Mouse (Mus musculus): ENCODE data around the gene Antxrl.
A peak's percentile ranks its signal among the peaks of the same experiment; 100 is the strongest.

Antxrl gene

DNA sequence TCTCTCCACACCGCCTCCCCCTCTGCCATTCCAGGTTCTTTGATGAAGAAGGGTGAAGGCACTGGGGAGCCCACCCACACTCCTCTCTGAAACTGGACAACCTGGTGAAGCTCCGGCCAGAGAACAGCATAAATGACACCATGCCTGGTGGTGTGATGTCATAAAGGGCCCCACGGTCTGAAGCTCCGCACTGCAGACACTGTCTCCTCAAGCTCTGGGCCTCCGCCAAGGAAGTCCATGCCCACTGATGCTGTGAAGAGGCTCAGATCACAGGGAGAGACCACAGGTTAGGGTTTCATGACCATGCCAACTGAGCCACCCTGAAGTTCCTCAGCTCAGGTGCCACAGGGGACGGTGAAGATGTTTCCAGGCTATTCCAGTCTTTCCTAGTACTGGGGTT lies at the start of gene Antxrl:
Gene Antxrl, plus strand, starts transcription at position 192 of the 400 bp plus-strand sequence.
- no peak for DNase-seq (ENCODE audit: low spot score)

DNA sequence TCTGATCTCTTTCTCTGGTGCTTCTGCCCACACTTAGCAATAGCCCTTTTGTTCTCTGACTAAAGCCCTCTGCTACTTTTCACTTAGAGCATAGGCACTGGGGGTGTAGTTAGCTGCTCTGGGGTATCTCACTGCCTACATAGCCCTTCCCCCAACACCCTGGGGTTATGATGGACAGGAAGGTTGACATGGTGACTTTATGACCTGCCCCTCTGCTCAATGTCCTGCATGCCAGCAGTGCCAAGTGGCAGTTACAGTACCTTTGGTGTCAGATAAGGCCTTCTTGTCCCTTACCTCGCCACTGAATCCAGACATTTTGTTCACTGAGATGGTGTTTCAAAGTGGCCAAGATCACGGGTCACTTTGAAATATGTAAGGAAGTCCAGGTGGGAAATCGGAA lies 37.4 kb upstream of the Antxrl start, which contains the start of gene Gm30083:
Gene Gm30083, minus strand, starts transcription at position 120 of the 400 bp plus-strand sequence.
- DNase-seq (ENCODE audit: low spot score) = no peak

DNA sequence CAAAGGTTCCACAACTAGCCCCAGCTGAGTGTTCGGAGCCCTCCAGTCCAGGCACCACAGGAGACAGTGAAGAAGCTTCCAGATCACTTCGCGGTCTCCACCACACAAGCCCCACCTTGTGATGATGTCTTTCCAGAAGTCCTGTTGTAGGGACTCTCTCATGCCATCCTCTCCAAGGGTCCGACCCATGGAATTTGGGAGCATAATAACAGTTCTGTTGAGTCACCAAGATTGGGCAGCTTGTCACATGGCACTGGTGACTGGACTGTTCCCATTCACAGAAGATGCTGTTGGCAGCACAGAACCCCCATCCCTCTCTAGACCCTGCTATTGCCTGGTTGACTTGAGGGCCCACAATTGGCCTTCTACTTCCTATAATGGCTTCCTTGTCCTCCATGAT lies 36.1 kb upstream of the Antxrl start, which contains the start of gene Gm5460:
Gene Gm5460, plus strand, starts transcription at position 378 of the 400 bp plus-strand sequence.
- DNase-seq (ENCODE audit: low spot score) = no peak

DNA sequence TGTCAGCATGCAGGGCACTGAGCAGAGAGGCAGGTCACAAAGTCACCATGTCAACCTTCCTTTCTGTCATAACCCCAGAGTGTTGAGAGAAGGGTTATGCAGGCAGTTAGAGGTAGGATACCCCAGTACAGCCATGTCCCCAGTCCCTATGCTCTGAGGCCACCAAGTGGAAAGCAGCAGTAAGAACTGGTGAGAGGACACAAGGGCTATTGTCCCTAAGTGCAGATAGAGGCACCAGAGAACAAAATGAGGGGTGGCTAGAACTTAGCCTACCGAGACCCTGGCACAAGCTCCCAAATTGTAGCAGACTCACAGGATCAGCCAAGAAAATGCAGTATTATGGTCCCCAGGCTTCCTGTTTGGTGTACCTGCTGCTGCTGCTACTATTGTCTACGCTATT lies 35.6 kb upstream of the Antxrl start:
- DNase-seq (ENCODE audit: low spot score) = no peak

DNA sequence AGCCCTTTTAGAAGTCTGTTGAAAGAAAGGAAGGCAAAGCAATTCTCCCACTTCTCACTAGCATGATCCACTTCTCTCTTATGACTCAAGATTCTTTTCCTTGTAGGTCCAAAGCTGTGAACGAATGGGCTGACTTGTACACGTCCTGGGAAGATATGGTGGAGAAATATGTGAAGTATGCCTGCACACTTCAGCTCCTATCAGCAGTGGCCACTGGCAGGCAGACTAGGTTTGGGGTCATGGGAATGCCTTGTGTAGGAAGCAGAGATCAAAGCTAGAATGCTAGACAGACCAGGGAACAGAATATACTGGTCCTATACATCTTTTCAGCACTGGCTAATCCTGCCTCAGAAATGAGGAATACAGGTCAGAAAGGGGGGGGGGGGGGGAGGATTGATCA lies 25.8 kb upstream of the Antxrl start:
- DNase-seq (ENCODE audit: low spot score) = no peak

DNA sequence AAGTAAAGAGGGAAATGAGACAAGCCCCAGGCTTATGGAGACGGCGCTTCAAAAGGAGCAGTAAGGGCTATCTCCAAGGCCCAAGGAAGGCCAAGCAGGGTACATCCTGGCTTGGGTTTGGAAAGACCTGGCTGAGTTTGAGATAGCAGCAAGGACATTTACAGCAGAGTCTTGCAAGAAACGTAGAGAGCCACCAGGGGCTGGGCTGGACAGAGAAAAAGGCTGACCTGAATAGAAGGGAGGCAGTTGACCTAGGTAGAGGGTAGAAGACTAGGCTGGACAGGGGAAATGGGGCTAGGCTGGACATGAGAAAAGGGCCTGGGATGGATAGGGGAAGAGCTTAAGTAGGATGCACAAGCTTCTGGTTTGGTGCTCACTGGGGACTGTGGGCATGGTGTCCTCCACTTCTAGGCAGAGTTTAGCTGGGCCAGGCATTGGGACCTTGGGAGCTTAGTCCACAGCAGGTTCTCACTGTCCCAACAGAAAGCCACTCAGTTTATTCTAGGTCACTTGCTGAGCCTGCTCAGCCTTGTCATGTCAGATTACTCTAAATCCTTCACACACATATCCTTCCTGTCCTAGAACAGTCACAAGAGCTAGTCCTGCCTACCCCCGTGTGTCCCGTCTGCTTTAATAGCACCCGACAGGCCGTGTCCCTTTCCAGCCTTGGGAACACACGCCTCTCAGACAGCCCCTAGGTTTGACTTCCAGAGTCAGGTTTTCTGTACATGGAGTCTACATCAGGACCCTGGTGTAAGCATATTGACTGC lies 18.5 kb upstream of the Antxrl start:
- no peak for DNase-seq (ENCODE audit: low spot score)

DNA sequence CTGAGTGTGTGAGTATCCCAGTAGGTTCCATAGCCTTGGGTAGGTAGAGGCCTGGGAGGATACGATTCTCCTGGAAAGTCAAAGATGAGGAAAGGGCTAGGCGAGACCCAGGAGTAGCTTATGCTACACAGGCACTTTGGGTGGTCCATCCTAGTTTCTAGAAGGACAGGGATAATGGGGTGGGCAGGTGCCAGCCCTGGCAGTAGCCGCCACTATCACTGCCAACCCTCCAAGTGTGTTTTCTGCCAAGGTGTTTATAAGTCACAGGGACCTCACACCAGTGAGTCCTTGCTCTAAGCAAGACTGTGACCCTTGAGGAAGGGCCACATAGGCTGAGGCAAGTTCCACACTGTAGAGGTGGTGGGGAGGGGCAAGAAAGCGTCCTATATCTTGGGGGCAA lies 11.3 kb upstream of the Antxrl start:
- no peak for DNase-seq (ENCODE audit: low spot score)

DNA sequence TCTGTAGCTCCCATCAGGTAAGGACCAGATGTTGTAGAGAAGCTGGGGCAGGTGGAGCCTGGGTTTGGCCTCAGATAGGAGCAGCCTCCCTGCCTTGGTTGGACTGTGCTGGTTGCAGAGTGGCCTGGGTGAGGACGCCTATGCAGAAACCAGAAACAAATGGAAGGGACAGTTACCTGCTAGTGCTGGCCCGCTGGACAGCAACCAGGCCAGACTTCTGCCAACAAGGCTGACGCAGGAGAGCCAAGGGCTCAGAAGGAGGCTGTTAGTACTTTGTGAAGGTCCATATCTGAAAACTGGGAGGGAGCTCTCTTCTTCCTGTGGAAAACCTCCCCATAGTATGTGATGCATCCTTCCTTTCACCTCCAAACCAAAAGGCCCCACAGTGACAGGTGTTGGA lies 9.2 kb upstream of the Antxrl start:
- no peak for DNase-seq (ENCODE audit: low spot score)

DNA sequence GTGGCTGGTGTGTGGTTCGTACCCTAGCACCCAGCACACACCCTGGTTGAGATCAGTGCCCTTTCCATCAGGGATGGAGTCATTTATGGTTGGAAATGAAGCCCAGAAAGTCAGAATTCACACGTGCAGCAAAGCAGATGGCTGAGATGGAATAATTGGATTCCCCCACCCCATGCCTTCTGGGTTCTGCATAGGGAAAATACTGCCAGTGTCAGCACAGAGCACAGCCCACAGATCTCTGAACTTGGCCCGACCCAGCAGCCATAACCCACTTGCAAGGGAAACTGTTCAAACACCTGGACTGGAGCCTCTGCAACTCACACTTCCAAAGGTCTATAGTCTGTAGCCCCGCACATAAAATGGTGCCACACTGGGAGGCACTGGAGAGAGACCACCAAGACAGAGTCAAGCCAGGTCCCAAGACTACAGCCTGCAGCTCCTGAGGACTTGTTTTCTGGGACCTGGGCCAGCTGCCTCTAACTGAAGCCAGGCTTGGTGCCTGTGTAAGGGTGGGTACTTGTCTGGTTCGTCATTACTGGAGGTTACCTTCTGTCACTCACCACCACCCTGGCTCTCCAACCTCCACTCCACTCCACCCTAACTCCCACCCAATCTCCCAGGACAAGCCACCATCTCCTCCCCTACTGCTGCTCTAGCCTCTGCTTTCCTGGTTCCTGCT lies 2.3 kb upstream of the Antxrl start:
- DNase-seq (ENCODE audit: low spot score) = no peak

DNA sequence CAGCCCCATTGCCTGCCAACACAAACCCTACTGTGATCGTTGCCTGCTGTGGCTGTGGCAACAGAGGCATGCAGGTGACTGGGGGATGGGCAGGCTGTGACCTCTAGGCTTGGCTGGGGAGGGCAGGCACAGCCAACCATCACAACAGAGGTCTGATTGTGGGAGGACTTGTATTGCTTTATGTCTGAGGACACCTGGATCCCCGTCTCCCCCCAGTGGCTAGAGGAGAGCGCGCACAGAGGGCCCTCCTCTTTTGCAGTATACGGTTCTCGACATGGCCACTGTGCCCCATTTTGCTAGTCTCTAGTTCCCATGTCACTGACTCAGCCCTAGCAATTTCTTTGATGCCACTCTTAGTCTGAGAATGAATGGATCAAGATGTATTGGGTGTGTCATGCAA lies 19.2 kb downstream of the Antxrl start:
- no peak for DNase-seq (ENCODE audit: low spot score)

DNA sequence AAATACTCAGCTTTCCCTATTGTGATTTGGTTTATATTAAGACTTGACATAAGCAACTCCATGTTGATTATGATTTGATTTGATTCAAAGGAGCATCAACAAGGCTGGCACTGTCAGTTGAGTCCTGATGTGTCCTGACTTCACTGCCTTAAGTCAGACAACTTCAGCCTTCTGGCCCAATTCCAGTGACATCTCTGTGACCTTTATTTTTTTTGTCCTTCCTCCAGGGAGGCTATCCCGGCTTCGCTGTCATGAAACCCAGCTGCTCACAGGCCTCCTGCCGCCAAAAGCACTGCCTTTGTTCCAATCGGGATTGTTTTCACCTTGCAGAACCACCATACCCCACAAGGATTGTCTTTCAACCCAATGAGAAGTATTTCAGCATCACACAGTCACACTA lies 22.8 kb downstream of the Antxrl start:
- no peak for DNase-seq (ENCODE audit: low spot score)

DNA sequence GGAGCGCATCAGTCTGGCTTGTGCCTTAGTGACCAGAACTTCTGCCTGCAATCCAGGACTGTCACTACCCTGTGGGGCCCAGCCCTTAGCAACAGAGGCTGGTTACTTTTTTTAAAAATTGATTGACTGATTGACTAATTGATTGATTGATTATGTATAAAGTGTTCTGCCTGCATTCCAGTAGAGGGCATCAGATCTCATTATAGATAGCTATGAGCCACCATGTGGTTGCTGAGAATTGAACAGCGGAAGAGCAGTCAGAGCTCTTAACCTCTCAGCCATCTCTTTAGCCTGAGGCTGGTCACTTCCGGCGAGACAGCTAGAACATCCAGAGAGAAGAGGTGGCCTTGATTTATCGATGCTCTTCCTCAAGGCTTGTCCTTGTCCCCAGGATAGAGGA lies 24.7 kb downstream of the Antxrl start:
- no peak for DNase-seq (ENCODE audit: low spot score)

DNA sequence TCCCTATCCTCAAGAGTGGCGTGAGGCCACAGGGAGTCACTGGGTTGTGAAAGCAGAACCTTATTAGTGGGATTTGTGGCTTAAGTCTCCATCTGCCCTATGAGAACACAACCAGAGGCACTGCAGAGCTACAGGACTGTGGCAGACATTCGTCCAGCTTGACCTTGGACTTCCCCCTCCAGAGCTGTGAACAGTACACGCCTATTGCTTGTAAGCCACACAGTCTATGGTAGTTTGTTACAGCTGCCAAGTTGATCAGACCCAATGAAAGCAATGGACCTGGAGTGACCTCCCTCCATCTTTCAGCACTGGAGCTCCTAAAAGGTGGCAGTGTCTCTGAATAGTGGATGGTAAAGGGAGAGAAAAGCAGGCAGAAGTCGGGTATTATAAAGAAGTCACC lies 25.8 kb downstream of the Antxrl start:
- DNase-seq (ENCODE audit: low spot score) = no peak

DNA sequence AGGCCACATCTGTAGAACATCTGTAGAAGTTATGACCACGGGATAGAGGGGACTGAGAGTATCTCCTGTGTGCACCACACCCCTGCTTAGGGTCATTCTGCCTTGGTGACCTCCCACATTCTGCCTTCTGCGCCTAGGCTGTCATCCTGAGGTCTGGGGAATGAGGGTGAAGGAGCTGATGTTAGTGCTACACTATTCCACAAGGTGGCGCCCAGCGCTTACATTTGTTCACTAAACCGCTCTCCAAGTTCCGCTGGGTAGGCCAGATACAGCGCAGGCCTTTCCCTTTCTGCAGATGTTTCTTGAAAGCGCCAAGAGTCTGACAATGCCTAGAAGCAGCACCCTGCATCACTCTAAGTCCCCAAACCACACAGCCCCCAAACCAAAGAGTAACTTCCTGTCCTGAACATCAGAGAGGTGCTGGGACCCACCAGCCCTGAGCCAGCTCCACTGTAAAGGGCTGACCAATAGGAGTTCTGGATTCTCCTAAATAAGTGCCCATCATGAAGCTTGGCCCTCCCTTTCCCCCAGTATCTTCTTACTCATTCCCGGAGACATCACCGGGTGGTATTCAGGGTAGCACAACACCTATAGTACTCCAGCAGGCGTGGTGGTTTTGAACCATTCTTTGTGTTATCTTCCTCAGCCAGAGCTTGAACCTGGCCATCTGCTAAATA lies 28.0 kb downstream of the Antxrl start:
- peak; percentile 82 for DNase-seq (ENCODE audit: low spot score)

DNA sequence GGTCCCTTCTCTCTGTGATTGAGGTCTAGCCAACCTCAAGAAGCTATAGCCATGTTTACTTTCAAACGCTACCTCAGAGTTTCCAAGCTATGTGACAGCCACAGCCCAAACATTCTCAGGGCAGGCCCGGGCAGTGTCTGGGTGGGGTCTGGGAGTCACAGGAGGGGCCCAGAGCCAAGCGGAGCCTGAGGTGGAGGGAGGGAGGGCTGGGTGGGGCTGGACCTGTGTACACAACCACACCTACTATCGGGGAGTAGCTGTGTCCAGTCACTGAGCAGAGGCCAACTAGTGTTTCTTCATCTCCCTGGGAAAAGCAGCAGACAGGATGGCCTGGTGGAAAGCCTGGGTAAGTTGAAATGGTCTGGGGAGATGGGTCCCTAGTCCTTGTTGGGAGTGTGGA lies 33.2 kb downstream of the Antxrl start, which contains the start of gene Anxa8:
Gene Anxa8, plus strand, starts transcription at position 251 of the 400 bp plus-strand sequence.
- peak; percentile 84 for DNase-seq (ENCODE audit: low spot score)

DNA sequence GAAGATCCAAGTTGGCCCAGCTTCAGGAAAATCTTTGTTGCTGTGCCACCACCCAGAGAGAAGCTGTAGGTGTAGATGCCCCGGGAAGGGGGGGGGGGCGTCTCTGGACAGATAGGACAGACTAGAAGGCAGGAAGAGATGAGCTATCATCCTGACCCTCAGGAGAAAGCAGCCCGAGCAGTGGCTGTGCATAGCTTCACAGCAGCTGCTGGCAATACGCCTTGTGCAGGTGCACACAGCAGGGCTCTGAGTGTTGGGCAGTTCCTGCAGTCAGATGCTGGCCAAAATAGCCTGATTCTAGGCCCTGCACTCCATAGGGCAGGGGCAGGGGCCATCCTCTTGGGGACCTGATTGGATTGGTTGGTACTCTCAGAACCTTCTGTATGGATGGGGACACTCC lies 34.3 kb downstream of the Antxrl start:
- DNase-seq (ENCODE audit: low spot score) = no peak

DNA sequence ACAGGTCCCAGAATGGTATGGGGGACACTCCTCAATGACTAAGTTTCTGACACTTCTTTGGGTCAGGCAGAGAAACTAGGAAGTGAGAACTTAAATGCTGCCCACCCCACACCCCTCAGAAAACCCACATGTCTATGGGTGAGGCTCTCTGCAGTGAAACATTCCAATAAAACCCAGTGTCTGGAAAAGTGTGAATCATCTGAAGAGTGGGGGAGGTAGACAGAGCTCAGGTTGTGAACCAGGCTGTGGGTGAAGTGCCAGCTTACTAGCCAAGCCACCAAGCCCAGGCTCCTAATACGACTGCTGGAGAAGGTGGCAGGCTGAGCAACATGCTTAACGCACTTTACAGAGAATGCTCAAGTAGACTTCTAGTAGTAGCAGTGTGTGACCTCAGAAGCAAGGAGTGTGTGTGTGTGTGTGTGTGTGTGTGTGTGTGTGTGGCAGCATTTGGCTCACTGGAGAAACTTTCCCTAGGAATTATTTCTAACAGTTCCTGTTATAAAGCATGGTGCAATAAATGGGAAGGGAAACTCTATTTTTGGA lies 35.4 kb downstream of the Antxrl start:
- peak; percentile 21 for DNase-seq (ENCODE audit: low spot score)

DNA sequence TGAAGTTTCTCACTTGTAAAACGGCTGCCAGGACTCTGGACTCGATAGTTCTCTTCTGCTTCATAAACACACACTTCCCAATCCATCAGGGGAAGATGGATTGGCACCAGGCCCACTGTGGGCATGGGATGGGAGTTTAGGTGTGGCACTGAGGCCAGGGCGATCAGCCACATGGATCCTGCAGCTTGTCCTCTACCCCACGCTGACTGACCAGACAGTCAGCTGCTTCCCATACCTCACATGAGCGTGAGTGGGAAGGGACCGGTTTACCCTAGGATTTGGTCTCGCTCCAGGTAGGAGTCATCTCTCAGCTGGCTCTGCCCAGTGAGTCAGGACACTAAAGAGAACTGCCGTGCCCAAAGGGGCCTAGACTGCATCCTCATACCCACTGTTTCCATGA lies 37.3 kb downstream of the Antxrl start:
- DNase-seq (ENCODE audit: low spot score) = no peak

DNA sequence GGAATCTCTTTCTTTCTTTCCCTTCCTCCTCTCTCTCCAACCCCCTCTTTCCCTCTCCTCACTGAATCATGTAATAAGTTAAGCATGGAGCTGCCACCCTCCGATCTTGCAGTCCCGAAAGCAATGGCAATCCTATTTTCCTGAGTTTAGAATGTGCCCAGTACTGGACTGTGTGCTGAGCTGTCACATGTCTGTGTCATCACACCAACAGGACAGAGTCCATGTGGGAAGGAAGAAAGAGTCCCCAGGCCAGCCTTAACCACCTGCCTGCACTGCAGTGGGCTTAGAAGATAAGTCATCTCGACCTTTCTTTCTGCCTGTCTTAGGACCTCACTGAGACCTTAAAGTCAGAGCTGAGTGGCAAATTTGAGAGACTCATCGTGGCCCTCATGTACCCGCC lies 39.0 kb downstream of the Antxrl start:
- DNase-seq (ENCODE audit: low spot score) = no peak

DNA sequence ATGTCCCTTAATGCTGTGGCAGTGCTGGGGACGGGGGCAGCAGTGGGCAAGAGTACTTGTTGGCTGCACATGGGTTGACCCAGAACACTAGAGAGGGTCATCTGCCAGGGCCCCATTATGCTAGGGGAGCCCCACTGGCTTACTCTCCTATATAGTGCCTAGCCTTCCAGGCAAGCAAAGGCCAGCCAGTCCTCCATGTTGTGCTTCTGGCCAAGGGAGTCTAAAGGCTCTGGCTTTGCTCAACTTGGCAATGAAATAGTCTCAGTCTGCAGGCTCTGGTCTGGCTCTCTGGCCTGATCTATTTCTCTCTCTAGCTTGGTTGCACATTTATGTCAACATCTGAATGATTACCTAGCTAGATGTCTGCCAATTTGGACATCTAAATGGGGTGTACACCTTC lies 40.3 kb downstream of the Antxrl start:
- DNase-seq (ENCODE audit: low spot score) = no peak

DNA sequence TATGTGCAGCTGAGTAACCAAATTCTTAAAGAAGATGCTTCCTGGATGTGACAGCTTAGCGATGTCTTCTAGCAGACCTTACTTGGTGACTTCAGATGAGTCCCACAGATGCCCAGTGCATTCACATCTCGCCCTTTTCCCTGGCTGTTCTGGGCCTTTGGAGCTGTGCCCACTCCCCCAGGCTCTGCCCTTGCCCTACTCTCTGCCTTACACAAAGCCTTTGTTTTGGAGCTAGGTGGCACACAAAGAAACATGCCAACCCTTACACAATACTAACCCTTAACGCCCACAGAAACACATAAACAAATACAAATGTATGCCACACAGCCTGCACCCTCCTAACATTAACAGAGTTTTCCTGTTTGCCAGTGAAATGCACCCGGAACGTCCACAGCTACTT lies 43.7 kb downstream of the Antxrl start:
- DNase-seq (ENCODE audit: low spot score) = no peak

DNA sequence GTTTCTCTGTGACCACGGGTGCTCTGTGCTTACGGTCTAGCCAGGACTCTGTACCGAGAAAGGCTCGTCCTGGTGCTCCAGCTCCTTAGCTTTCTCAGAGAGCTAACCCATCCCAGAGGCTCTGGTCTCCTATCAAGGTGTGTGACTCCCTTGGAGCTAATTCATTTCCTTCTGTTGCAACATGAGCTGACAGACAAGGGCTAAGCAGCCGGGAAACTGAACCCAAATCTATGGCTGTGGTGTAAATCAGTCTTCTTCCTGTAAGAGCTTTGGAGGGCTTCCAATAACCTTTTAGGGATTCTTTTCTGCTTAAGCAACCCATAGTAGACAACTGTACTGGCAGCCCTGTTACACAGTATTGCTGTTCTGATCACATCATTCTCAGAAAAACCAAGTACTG lies 50.1 kb downstream of the Antxrl start, which contains the start of gene A630023A22Rik:
Gene A630023A22Rik, minus strand, starts transcription at position 154 of the 400 bp plus-strand sequence.
- DNase-seq (ENCODE audit: low spot score) = no peak

DNA sequence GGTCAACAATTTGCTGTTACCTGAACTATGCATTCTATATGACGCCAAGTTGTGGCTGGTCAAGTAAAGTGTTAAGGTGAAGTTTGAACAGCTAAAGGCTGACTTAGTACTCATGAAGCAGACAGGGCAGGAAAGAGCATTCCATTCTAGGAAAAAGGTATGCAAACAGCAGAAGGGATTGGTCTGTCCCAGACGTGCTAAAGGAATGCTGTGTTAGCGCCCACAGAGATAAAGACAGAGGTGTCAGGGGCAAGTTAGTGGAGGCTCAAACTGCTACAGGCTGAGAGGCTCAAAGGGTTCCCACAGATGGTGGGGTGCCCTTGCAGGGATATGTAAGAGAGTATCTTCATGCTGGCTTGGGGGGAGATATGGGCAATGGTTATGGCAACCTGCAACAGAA lies 51.3 kb downstream of the Antxrl start:
- DNase-seq (ENCODE audit: low spot score) = no peak

All from urinary bladder, postnatal 14 days (tissue).